Mouse (Mus musculus): ENCODE data around the gene Sez6. TPM values are rescaled to one million over a fixed set of nuclear protein-coding genes. Genes with fewer than 3 reads are reported as not detected.

Gene Sez6
- polyA plus RNA-seq, 1 experiment from 2014 or later, result 145 TPM

GRCm38 (mm10) chr11:77931541-77932433 is 1.2 kb downstream of the Sez6 start:
- Histone ChIP-seq H3K27ac (ENCODE audit: low read depth, low read length) (peak overlapping the region; percentile 96), H3K4me2 (ENCODE audit: low read depth, low read length) (peak overlapping the region; percentile 84), H3K4me3 (ENCODE audit: low read depth, low read length) (peak overlapping the region; percentile 83), H3K36me3 (ENCODE audit: control insufficient read depth, insufficient read depth, low read length) (no peaks in the 10 kb centered on the region), H3K4me1 (ENCODE audit: control insufficient read depth, insufficient read depth, low read length) (peaks cover 34% of the 10 kb centered on the region), H3K9ac (replicated peaks; ENCODE audit: low read depth, low read length) (peak overlapping the region; percentile 97), H3K27me3 (ENCODE audit: control insufficient read depth, insufficient read depth, low read length) (peaks cover 9% of the 10 kb centered on the region), H3K9me3 (ENCODE audit: control insufficient read depth, low read length) (no peaks in the 10 kb centered on the region)
- WGBS, result 2% methylated on average over 41 of the region's 41 CpGs
- ATAC-seq (ENCODE audit: low read depth), result no peak

DNA sequence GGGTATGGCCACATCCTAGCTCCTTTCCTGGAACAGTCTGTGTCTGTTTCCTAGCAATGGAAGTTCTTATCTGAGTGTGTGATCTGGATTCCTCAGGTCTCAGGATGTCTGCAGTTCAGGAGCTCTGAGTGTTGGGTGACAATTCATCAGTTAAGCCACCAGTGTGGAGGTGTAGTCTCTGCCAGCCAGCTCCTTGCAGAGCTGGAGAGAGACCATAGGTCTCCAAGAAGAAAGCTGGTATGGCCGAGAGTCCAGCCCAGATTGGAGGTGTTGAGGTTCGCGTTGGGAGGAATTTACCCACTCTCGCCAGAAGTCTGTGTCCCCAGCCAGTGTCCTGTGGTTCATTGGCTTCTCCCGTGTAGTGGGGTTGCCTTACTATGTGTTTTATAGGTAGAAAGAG is 2.0 kb downstream of the Sez6 start:
- 39% methylated on average over 5 of the region's 5 CpGs for WGBS
- ATAC-seq (ENCODE audit: low read depth), result no peak
- peaks cover 38% of the 10 kb centered on the region for H3K4me1 ChIP-seq (ENCODE audit: control insufficient read depth, insufficient read depth, low read length)
- H3K27me3 ChIP-seq (ENCODE audit: control insufficient read depth, insufficient read depth, low read length), result peaks cover 9% of the 10 kb centered on the region
- H3K27ac ChIP-seq (ENCODE audit: low read depth, low read length), result peak overlapping the region; percentile 96
- peak overlapping the region; percentile 84 for H3K4me2 ChIP-seq (ENCODE audit: low read depth, low read length)
- H3K4me3 ChIP-seq (ENCODE audit: low read depth, low read length), result peak overlapping the region; percentile 83
- peak overlapping the region; percentile 97 for H3K9ac ChIP-seq (replicated peaks; ENCODE audit: low read depth, low read length)
- H3K9me3 ChIP-seq (ENCODE audit: control insufficient read depth, low read length), result no peaks in the 10 kb centered on the region
- no peaks in the 10 kb centered on the region for H3K36me3 ChIP-seq (ENCODE audit: control insufficient read depth, insufficient read depth, low read length)

DNA sequence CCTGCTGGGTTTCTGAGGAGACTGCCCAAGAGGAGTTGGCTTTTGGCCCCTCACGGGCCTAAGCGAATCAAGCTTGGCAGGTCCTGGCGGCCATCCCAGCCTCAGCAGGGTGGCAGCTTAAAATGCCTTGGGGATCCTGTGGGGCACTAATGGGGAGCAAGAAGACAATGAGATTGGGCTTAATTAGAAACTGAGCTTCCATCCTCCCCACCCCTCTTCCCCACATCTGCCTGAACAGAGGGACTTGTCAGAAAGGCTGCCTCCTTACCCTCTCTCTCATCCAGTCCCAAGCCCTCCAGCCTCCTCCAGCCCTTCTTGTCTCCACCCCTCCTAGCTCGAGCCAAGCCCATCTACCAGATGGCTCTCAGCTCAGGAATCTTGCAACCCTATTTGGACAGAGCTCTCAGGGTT is 3.5 kb downstream of the Sez6 start:
- H3K9me3 ChIP-seq (ENCODE audit: control insufficient read depth, low read length), result no peaks in the 10 kb centered on the region
- WGBS, result 2% methylated on average over 4 of the region's 4 CpGs
- H3K4me2 ChIP-seq (ENCODE audit: low read depth, low read length), result peak overlapping the region; percentile 84
- H3K27ac ChIP-seq (ENCODE audit: low read depth, low read length), result peak overlapping the region; percentile 96
- H3K4me1 ChIP-seq (ENCODE audit: control insufficient read depth, insufficient read depth, low read length), result peaks cover 41% of the 10 kb centered on the region
- no peak for ATAC-seq (ENCODE audit: low read depth)
- H3K4me3 ChIP-seq (ENCODE audit: low read depth, low read length), result peak overlapping the region; percentile 83
- H3K36me3 ChIP-seq (ENCODE audit: control insufficient read depth, insufficient read depth, low read length), result no peaks in the 10 kb centered on the region
- peak overlapping the region; percentile 97 for H3K9ac ChIP-seq (replicated peaks; ENCODE audit: low read depth, low read length)
- peaks cover 9% of the 10 kb centered on the region for H3K27me3 ChIP-seq (ENCODE audit: control insufficient read depth, insufficient read depth, low read length)

DNA sequence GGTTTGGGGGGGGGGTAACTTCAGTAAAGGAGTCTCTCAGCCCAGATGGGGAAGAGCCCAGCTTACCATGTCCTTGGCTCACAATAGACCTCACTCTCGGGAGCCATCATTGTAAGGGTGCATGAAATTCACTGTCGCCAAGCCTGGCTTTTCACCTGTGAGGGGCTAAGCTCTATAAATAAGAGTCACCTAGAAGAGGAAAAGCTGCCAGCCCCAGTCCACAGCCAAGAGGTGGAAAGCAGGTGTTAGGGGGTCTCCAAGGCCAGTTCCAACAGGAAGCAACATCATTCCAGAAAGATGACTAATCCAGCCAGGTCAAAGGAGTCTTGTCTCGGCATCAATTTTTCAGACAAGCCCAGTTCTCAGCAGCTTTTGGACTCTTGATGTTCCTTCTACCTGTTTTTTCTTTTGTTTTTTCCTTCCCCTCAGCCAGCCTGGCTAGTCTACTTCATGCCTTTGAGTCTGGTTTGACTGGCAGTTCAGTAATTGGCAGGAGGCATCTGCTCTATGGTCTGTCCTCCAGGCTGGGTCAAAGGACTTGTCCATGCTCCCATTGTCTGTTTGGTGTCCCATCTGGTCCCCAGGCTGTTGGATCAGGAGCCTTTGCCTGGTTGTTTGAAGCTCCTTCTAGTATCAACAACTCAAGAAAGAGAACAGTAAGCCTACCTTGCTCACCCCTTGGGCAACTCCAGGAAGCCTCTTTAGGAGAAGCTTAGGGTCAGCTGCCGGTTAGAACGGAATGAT is 4.1 kb downstream of the Sez6 start:
- WGBS, result 54% methylated on average over 5 of the region's 5 CpGs
- ATAC-seq (ENCODE audit: low read depth), result no peak
- no peaks in the 10 kb centered on the region for H3K9me3 ChIP-seq (ENCODE audit: control insufficient read depth, low read length)
- H3K4me1 ChIP-seq (ENCODE audit: control insufficient read depth, insufficient read depth, low read length), result peaks cover 39% of the 10 kb centered on the region
- peaks cover 11% of the 10 kb centered on the region for H3K27me3 ChIP-seq (ENCODE audit: control insufficient read depth, insufficient read depth, low read length)
- H3K4me2 ChIP-seq (ENCODE audit: low read depth, low read length), result peak overlapping the region; percentile 84
- H3K4me3 ChIP-seq (ENCODE audit: low read depth, low read length), result peak overlapping the region; percentile 83
- H3K36me3 ChIP-seq (ENCODE audit: control insufficient read depth, insufficient read depth, low read length), result no peaks in the 10 kb centered on the region
- peak overlapping the region; percentile 96 for H3K27ac ChIP-seq (ENCODE audit: low read depth, low read length)
- H3K9ac ChIP-seq (replicated peaks; ENCODE audit: low read depth, low read length), result peak overlapping the region; percentile 97

DNA sequence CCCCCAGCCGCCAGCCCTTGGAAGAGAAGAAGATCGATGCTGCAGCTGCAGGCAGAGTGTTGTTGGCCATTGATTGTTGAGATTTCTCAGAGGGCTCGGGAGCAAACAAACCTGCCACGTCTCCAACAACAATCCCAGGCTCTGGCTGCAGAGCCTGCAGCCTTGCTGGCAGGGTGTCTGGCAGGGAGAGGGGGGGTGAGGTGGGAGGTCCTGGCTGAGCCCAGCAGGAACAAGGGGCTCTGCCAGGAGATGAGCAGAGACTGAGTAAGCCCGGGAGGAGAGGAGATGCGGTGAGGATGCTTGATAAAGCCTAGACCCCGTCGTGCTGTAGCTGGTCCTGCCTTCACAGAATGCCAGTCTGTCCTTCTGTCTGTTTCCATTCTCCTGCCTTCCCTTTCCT is 6.2 kb downstream of the Sez6 start:
- Histone ChIP-seq H3K9ac (replicated peaks; ENCODE audit: low read depth, low read length) (peak overlapping the region; percentile 26; the same call in 1 of the 2 replicates), H3K36me3 (ENCODE audit: control insufficient read depth, insufficient read depth, low read length) (no peaks in the 10 kb centered on the region), H3K4me1 (ENCODE audit: control insufficient read depth, insufficient read depth, low read length) (peaks cover 27% of the 10 kb centered on the region), H3K27me3 (ENCODE audit: control insufficient read depth, insufficient read depth, low read length) (peaks cover 9% of the 10 kb centered on the region; the same call in 1 of the 2 replicates), H3K9me3 (ENCODE audit: control insufficient read depth, low read length) (no peaks in the 10 kb centered on the region), H3K27ac (ENCODE audit: low read depth, low read length) (peak overlapping the region; percentile 45; the same call in 1 of the 2 replicates), H3K4me3 (ENCODE audit: low read depth, low read length) (peak overlapping the region; percentile 15; the same call in 1 of the 2 replicates), H3K4me2 (ENCODE audit: low read depth, low read length) (peak overlapping the region; percentile 84)
- no peak for ATAC-seq (ENCODE audit: low read depth)
- 9% methylated on average over 8 of the region's 8 CpGs for WGBS

DNA sequence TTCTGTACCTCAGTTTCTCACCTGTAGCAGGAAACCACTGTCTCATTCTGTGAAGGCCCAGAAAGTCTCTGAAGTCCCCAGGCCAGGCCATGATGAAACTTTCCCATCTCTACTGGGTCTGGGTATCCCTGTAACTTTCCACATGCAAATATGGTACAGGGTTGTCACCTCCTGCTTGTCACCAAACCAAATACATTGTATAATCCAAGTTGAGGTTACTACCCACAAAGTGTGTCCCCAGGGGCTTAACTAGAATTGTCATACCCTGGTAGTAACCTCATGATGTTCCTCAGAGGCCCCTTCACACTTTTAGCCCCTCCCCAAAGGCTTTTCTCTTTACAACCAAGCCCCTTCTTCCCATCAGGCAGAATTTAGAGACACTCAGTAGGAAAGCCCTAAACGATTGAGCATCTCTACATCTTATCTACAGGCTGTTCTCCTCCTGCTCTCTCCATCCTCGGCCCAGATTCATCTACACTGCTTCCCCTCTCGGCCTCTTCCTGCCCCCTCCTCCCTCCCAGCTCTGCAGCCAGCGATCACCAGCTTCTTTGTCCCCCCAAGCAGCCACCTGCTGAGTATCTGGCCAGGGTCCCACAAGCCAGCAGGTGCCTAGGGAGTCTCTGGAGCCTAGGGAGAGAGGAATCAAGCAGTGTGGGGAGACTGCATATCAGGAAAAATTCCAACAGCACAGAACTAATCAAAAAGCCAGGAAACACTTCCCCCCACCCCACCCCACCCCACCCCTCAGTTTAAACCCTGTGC is 7.2 kb downstream of the Sez6 start:
- H3K4me2 ChIP-seq (ENCODE audit: low read depth, low read length), result peak overlapping the region; percentile 84; the same call in 1 of the 2 replicates
- H3K9ac ChIP-seq (replicated peaks; ENCODE audit: low read depth, low read length), result no peak overlapping the region
- ATAC-seq (ENCODE audit: low read depth), result no peak
- H3K4me1 ChIP-seq (ENCODE audit: control insufficient read depth, insufficient read depth, low read length), result peaks cover 34% of the 10 kb centered on the region
- H3K36me3 ChIP-seq (ENCODE audit: control insufficient read depth, insufficient read depth, low read length), result no peaks in the 10 kb centered on the region
- 20% methylated on average over 4 of the region's 4 CpGs for WGBS
- H3K4me3 ChIP-seq (ENCODE audit: low read depth, low read length), result no peak overlapping the region
- H3K27ac ChIP-seq (ENCODE audit: low read depth, low read length), result no peak overlapping the region
- H3K9me3 ChIP-seq (ENCODE audit: control insufficient read depth, low read length), result no peaks in the 10 kb centered on the region
- peaks cover 5% of the 10 kb centered on the region; the same call in 1 of the 2 replicates for H3K27me3 ChIP-seq (ENCODE audit: control insufficient read depth, insufficient read depth, low read length)

DNA sequence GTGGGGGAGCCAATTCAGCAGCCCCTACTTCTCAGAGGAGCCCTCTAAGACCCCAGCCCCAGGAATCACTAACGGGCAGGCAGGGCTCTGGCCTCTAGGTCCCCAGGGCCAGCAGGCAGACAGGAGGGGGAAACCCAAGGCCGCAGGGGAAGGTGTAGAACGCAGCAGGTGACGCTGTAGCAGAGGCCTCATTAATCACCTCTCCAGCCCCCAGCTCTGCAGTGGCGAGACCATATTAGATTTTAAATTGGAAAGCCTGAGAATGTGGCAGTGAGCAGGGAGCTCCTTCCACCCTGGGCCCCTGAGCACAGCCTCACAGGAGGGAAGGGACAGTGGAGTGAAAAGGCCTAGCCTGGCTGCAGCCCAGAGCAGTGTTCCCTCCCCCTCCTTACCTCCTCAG is 11.6 kb downstream of the Sez6 start:
- no peak overlapping the region for H3K4me3 ChIP-seq (ENCODE audit: low read depth, low read length)
- H3K27me3 ChIP-seq (ENCODE audit: control insufficient read depth, insufficient read depth, low read length), result peaks cover 8% of the 10 kb centered on the region; the same call in 1 of the 2 replicates
- H3K9me3 ChIP-seq (ENCODE audit: control insufficient read depth, low read length), result no peaks in the 10 kb centered on the region
- H3K9ac ChIP-seq (replicated peaks; ENCODE audit: low read depth, low read length), result no peak overlapping the region; the same call in 1 of the 2 replicates
- no peaks in the 10 kb centered on the region; the same call in 1 of the 2 replicates for H3K36me3 ChIP-seq (ENCODE audit: control insufficient read depth, insufficient read depth, low read length)
- peaks cover 11% of the 10 kb centered on the region; the same call in 1 of the 2 replicates for H3K4me1 ChIP-seq (ENCODE audit: control insufficient read depth, insufficient read depth, low read length)
- ATAC-seq (ENCODE audit: low read depth), result peak; percentile 22; the same call in 1 of the 2 replicates
- peak overlapping the region; percentile 46; the same call in 1 of the 2 replicates for H3K27ac ChIP-seq (ENCODE audit: low read depth, low read length)
- 7% methylated on average over 5 of the region's 5 CpGs for WGBS
- H3K4me2 ChIP-seq (ENCODE audit: low read depth, low read length), result no peak overlapping the region

DNA sequence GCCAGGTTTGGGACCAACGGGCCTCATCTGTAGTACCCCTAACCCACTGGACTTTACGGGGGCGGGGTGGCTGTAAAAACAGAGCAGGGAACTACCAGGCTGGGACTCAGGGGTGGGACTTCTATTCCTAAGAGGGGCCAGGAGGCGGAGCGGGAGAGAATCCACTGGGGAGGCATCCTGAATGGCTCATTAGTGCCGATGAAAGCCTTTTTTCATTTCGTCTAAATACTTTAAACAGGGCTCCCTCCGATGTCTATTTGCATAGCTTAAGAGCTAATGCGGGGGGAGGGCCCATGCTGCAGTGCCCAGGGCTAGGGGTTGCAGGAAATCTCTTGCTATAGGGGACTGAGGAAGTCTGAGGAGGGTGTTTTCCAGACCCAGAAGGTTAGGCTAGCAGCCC is 17.3 kb downstream of the Sez6 start:
- H3K4me1 ChIP-seq (ENCODE audit: control insufficient read depth, insufficient read depth, low read length), result peaks cover 13% of the 10 kb centered on the region
- H3K9ac ChIP-seq (replicated peaks; ENCODE audit: low read depth, low read length), result no peak overlapping the region
- WGBS, result 2% methylated on average over 9 of the region's 9 CpGs
- peak; percentile 59; the same call in 1 of the 2 replicates for ATAC-seq (ENCODE audit: low read depth)
- H3K9me3 ChIP-seq (ENCODE audit: control insufficient read depth, low read length), result no peaks in the 10 kb centered on the region
- H3K36me3 ChIP-seq (ENCODE audit: control insufficient read depth, insufficient read depth, low read length), result no peaks in the 10 kb centered on the region; the same call in 1 of the 2 replicates
- H3K4me3 ChIP-seq (ENCODE audit: low read depth, low read length), result no peak overlapping the region
- H3K27me3 ChIP-seq (ENCODE audit: control insufficient read depth, insufficient read depth, low read length), result peaks cover 10% of the 10 kb centered on the region; the same call in 1 of the 2 replicates
- H3K4me2 ChIP-seq (ENCODE audit: low read depth, low read length), result no peak overlapping the region
- peak overlapping the region; percentile 49 for H3K27ac ChIP-seq (ENCODE audit: low read depth, low read length)

Data from neural tube, embryonic 14.5 days (tissue).